Mouse (Mus musculus) layer of hippocampus, postnatal 25 days (tissue): ENCODE measurements at regions not wholly inside any gene's neighbourhood (a gene's known extent, or its start where the extent isn't known, plus 50 kb on each side); places are given as distances from the start of the nearest gene placed in this dataset.
A peak's percentile ranks its signal among the peaks of the same experiment; 100 is the strongest.

Source experiments
- DNase-seq, 2 experiments: peaks; one replicate each; pipeline ENCODE4 v3.0.0; 2022; ENCODE audit warnings: mixed read lengths in 2 of 2, low spot score in 1 of 2; ENCODE audit errors: extremely low spot score in 1 of 2

DNA sequence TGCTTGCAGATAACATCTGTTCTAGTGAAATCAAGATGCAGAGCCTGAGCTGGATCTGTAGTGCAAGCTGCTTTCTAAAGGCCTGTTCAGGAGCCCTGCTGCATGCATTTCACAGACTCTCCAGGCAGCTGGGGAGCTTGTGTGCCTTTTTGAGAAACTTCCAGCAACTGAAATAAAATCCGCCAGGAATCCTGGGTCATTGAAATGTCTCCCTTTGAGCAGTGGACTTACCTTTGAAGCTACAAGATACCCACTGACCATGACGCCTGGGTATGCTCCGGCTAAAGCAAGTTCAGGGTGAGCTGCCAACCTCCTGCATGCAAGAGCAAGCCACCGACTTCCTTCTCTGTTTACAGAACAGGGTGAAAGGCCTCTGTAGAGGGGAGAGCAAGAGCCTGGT, 278.7 kb downstream of the Cenpw start:
- no peak for DNase-seq

DNA sequence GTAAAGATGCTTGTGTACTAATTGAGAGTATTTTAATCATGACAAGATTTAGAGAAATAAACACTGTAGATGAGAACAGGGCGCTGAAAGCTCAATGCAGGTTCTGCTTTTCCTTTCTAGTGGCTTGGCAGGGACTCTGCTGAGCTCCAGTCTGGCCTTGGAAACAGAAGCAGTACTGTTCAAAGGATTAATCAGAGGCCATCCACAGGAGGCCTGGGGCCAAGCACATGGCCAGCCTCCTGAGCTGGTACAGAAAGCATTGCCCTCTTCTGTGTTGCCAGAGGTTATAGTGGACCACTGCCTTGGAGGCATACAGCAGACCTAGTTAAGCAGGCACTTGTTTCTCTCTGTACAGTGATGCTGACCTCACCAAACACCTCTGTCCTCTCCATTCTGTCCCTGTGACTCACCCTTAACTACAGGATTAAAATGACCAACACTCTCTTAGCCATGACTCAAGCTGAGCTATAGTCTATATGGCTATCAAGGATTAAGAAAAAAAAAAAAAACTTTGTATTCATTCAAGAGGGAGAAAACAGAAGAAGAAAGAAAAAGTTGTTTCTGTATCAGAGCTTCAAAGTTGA, 302.5 kb downstream of the Cenpw start:
- peak in 1 of 2 experiments; percentile 8 for DNase-seq

DNA sequence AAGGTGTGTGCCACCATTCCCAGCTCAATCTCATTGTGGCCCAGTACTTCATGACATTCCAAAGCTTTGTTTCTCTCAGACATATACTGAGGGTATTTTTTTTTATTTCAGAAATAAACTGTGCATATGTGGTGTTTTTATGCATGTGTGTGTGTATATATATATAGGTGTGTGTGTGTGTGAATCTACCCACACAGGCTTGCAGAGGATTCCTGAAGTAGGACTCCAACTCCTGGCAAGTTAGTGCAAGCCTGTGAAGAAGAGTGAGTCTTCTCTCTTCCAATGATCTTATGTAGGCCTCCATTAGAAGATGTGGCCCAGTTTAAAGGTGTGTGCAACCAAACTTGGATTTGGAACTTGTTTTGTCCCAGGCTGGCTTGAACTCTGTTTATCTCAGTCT, 328.9 kb upstream of the Rspo3 start:
- DNase-seq = no peak

DNA sequence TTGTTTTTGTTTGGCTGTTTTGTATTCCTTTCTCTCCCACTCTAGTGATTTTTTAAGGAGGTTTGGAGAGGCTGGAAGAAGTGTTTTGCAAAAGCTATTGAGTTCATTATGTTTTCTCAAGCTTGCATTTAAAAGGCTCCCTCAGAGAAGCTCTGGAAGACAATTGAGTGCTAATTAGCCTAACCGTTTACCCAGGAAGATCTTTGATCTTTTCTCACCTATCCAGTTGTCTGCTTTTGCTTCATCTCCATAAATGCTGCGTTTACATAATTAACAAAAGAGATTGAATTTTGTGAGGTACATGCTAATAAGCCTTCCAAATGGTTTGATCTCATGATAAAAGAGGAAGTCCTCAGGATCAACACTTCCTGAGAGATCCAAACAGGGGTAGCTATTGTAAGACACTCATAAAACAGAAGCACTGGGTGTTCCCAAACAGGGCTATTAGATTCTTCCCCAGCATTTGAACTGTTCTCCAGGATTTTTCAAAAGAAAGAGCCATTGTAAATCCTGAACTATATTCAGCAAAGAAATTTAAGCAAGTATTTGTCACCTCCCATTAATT, 320.2 kb upstream of the Rspo3 start:
- DNase-seq = no peak

DNA sequence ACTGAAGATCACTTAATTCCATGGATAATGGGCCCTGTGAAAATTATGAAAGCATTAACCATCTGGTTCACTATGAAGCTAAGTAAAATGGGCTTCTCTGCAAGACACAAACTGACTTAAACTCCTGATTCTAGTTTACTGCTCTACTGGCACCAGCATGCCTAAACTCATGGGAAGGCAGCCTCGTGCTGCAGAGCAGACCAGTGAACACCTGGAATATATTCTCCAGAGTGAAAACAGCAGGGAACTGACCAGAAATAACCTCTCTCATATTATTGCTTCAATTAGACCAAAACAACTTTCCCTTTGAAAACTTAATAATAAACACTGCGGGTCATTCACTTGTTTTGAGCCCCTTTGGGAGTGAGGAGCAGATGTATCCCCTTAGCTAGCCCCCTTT, 316.8 kb upstream of the Rspo3 start:
- DNase-seq = no peak

DNA sequence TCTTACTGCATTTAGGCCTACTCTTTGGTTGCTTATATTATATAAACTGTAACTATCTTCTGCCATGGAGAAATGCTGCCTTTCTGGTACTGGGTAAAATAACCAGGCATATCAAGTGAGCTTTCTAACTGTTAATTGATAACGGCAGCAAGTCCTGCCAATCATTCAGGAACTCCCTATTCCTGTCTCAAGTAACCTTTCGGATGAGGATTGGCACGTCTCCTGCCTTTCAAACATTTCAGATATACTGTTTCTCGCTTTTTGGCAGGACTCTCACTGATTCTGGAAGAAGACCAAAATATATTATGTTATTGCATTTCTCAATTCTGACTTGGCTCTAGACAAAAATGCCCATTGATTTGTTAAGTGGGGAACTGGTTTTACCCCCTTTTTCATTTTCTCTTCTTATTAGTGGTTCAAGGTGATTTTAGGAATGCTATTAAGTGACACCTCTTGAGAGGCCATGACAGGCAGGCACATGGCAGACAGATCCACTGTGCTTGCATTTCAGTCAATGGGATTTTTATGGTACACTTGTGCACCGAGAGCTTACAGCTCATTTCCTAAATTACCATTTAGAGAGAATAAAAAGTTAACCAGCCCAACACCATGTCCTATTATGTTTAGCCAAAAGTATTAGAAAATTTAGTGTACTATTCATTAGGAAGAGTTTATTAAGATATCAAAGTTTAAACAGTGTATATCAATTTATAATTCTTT, 289.4 kb upstream of the Rspo3 start:
- DNase-seq = no peak

DNA sequence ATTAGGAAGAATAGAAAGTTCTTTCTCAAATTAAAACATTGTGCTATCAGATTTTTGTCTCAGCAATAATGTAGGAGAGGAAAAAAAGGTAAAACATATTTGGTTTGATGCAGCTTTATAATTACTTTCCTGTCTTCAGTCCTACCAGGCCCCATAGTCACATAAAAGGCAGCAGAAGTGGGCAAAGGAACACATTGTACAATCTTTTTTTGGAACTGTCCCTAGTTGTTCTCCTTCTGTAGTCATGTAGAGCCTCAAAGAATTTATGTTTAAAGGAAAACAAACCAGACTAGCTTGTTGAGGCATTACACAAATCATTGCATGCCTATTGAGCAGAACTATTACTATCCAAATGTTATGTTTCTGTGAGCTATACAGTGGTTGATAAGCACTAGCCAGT, 288.7 kb upstream of the Rspo3 start:
- no peak for DNase-seq

DNA sequence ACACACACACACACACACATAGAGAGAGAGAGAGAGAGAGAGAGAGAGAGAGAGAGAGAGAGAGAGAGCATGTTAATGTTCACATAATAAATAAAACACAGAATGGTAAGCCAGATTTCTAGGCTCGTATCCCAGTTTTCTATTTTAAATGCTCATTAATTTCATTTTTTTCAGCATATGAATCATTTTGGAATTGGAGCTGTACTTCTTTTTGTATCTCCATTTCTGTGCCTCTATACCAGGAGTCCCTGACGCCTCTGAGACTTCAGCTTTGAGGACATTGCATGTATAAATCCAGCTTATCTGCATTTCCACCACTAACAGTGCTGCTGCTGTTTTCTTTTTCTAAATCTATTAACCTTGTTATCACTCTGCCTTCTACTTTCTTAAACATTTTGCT, 287.5 kb upstream of the Rspo3 start:
- DNase-seq = no peak

DNA sequence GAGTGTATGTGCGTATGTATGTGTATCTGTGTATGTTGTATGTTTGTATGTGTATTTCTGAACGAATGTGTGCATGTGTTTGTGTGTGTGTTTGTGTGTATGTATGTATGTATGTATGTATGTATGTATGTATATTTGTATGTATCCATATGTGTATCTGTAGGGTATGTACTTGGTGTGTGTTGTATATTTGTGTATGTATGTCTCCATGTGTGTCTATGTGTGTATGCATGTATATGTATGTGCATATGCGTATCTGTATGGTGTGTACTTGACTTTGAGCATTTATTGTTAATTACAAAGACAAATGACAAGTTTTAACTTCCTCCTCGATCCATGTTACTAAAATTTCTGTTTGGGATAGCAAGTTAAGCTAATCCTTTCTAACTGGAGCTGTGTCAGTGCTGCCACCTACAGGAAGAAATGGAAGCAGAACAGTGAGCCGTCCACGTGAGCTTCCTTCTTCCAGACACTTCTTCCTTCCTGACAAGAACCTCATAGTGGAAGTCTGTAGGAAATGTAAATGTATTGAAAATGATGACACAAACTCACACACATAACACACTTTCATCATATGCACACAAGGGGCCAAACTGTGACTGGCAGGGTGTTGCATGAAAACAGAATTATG, 268.4 kb upstream of the Rspo3 start:
- DNase-seq = peak in 1 of 2 experiments; percentile 61

DNA sequence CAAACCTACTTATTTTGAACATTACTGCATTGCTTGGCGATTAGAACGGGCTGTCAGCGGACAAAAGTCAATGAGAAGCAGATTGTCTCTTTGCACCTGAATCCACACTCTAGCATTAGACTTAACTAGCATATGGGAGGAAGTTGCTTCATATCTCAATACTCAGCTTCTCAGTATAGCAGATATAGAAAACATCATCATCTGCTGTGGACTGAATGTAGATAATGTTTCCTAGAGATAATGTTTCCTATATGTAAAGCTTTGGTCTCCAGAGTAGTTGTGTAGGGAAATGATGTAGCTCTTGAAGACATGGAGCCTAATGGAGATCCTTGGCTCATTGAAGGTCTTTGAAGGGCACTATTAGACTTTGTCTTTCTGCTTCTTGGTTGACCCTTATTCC, 267.0 kb upstream of the Rspo3 start:
- no peak for DNase-seq

DNA sequence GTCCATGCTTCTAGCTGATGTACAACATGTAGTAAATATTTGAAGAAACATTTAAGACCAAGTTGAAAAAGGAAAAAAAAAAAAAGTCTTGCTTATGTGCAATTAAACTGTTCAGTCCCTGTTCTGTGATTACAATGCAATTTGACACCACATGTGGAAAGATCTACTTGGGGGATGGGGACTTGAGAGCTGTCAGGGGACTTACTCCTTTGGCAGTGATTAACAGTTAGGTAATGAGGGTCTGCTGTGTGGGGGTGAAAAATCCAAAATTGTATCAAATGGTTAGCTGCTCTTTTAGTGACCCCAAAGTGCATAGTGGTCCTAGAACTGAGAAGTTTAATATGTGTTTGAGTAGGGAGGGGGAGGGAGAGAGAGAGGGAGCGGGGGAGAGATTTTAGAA, 259.0 kb upstream of the Rspo3 start:
- DNase-seq = no peak

DNA sequence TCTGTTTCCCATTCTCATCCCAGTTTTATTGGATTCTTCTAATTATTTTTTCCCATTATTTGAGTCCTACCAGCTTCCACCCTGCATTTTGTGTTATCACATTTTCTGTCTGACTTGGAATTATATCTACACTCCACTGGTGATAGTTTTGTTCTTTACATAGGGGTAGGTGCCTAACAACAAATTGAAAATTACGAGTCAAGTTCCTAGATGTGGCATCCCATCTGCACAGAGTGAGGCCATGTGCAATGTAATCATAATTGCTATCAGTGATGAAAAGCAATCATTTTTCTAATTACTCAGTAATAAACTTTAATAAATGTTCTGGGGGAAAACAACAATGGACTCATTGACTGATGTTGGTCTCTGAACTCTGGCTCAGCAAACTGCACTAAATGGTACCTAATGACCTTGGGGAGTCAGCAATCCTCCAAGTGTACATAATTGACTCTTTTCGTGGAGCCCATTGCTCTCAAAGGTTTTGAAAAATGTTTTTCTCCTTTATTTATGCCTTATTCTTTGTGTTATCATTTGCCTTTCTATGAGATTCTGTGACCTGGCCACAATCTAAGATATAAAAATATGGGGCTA, 250.6 kb upstream of the Rspo3 start:
- no peak for DNase-seq

DNA sequence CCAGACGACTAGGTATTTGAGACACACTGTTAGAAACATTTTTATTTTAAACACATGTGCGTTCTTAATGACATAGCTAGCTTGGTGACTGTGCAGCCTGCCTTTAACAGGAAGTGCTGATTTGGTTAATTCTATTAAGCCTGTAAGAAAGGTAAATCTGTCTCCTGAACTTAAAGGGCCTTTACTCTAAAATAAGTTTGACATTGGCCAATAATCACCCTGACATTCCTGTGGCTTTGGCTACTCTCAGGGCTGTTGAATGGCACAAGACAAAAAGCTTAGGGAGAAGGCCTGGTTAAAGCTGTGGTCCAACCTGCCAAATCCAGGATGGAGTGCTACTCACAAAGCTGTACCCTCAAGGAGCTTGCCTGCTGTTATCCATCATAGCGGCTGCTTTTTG, 201.0 kb upstream of the Rspo3 start:
- no peak for DNase-seq

DNA sequence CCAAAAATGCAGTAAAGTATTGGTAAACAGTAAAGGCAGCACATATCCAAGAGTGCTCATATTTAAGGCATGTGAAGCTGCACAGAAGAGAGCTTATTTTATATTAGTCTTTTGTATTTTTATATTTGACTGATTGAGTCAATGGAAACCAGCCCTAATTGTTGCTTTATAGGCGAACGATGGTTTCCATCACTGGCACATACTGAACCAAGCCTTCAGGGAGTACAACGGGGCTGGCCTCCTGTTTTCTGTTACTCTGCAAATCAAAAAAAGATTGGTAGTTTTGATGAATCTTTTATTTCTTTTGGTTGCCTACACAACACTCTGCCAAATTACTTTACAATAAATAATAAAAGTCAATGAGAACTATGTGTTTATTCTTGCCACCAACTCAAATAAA, 189.7 kb upstream of the Rspo3 start:
- DNase-seq = no peak

DNA sequence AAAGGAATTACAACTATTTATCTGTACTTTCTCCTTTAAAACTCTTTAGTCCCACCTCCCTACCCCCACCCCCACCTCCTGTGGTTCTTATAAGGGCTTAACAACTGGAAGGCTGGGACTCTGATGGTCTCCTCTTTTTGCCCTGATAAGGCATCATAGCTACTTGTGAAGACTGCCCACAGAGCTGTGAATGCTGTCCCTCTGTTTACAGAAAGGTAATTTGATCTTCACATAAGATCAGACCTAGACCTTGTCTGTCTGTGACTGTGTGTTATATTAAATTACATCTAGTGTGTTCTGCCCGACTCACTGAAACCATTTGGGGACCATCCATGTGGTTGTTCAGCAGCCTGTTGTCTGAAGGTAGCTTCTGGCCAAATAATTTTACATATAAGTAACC, 175.3 kb upstream of the Rspo3 start:
- no peak for DNase-seq

DNA sequence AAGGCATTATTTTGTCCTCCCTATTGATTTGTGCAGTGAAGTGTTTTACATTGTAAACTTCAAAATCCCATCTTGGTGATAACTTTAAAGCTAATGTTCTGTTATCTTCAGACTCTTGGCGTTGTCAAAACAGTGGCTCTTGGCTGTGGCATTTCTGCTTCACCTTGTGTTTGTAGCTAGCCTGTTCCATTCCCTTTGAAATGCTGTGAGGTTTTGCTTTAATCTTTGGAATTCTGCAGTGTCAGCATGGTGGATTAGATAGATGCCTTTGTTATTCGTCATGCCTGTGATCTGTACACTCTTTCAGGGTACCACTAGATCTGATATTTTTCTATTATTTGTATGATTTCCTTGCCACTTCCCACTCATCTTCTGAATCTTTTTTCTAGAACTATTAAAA, 173.0 kb upstream of the Rspo3 start:
- no peak for DNase-seq

DNA sequence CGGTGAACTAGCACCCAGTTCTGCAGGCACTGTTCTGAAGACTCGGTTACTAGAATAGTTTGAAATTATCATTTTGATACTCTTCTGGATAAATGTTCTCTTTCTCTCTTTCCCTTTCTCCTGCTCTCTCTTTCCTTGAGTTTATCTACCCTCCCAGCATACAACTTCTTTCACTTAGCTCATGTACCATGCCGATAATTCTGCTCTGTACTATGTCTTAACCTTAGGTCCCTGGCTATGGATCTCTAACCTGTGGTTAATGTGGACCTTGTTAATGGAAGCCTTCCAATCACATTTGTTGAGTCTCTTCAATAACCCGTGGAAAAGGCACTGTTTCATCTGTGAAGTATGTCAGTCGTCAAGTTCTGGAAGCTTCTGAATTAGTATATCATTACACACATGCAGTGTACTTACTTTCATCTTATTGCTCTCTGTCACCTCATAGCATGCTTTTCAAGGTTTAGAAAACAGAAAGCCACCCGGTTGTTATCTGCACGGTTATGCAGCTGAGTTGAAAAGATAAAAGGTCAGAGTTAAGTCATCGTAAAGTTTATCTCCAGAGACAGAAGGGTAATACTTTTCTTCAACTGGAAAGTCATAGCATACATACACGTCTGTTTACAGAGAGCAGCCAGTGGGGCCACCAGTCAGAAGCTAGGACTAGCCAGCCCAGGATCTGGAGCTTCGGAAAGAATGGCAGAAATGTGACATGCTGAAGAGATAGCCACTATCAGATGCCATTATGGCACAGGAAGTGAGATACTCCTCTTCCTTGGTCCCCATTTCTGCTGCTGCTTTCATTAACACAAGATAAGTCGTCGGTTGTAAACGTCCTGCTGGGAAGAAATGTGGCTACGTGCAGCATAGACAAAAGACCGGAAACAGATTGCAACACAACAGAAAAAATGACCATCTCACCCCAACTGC, 157.6 kb upstream of the Rspo3 start:
- no peak for DNase-seq

DNA sequence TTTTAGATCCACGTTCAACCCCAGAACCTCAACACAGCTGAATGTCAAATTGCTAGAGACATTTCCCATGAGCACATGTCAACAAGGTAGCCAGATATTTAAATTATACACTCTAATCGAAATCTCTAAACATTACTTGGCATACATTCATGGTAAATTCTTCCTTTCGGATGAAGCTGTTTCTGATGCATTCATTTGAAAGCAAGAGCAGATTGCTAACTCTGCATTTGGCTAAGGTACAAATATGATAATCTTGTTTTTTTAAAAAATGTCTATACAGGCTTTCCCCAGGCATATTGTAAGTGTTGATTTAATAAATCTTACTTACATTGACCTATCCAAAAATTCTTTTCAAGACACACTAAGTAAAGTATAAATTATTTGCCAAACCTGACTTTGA, 153.9 kb upstream of the Rspo3 start:
- no peak for DNase-seq

DNA sequence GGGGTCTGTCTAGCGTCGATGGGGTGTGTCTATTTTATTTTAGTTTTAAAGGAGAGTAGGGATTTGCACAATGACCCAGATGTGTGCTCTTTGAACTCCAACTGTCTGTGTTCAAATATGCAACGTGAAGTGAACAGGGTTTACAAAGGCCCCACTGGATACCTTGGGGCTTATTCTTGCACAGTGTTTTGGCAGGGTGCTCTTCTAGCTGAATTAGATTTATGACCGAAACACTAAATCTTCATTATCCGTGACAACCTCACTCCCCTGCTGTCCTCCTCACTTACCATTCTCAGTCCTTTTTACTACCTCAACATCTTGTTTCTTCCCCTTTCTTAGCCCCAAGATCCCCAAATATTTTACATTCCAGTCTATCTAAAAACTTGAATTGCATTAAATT, 151.3 kb upstream of the Rspo3 start:
- no peak for DNase-seq

DNA sequence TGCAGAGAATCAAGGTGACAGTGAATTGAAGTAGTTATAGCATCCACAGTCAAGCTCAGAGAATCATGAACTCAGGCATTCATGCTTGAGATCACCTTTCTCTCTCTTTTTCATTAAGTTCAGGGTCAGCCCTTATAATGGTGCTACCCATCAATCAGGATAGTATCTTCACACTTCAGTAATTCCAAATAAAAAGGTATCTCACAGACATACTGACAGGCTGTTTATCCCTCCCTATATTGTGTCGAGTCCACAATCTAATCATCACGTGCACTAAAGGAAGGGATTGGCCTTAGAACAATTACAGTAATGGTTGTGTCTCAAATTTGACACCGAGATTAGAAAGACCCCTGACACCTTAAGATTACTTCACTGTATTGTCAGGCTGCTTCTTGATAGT, 138.7 kb upstream of the Rspo3 start:
- no peak for DNase-seq
